Mouse (Mus musculus): ENCODE measurements around the gene Abhd5. TPM values are rescaled to one million over a fixed set of nuclear protein-coding genes. Genes with fewer than 3 reads are reported as not detected.

Gene Abhd5
- polyA plus RNA-seq, 1 experiment from 2014 or later, result 25.9 TPM

DNA sequence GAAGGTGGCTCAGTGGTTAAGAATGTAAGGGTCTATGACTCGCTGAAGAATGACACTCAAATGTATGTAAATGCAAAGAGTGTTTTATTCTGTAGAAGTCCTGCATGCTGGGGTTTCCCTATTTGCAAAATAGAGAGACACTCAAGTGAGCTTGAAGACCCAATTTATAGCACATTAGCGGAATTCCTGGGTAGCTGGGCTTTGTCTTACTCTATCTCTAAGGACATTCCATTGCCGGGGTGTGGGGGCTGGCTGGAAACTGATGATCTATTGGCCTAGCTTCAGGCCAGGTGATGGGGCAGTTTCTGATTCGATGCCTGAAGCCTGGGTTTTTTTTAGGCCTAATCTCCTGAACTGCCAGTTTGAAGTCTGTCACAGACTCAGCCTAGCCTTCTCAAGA is 36.5 kb upstream of the Abhd5 start:
- Histone ChIP-seq H3K27me3 (ENCODE audit: control insufficient read depth, insufficient read depth, low read depth, low read length) (no peaks in the 10 kb centered on the region), H3K4me2 (ENCODE audit: low read length) (no peak overlapping the region), H3K4me1 (ENCODE audit: control insufficient read depth, insufficient read depth, low read length) (peaks cover 9% of the 10 kb centered on the region), H3K9me3 (replicated peaks; ENCODE audit: control insufficient read depth, low read length, poor library complexity, severe bottlenecking) (no peaks in the 10 kb centered on the region), H3K4me3 (ENCODE audit: low read depth, low read length) (no peak overlapping the region), H3K36me3 (ENCODE audit: control insufficient read depth, insufficient read depth, low read length) (no peaks in the 10 kb centered on the region), H3K9ac (ENCODE audit: low read depth, low read length) (no peak overlapping the region), H3K27ac (ENCODE audit: low read length) (no peak overlapping the region)
- 64% methylated on average over 4 of the region's 4 CpGs for WGBS
- ATAC-seq, result no peak

DNA sequence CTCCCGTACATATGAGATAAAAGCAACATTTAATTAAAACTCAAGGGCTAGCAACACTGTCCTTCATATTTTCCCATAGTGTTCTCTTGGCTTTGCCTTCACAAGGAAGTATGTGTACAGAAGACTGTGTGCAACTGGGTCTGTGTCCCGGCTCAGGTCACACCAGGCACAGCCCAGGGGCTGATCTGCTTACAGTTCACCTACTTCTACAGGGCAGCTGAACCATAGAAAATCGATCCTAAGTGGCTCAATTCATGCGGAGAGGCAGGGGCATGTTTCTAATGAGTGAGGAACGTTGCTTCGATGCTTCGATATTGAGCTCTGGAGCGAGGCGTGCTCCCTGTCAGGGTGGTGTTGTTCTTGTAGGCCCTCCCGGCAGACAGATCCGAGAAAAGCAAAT is 35.9 kb upstream of the Abhd5 start:
- H3K27ac ChIP-seq (ENCODE audit: low read length), result no peak overlapping the region
- no peaks in the 10 kb centered on the region for H3K27me3 ChIP-seq (ENCODE audit: control insufficient read depth, insufficient read depth, low read depth, low read length)
- no peak overlapping the region for H3K9ac ChIP-seq (ENCODE audit: low read depth, low read length)
- peaks cover 4% of the 10 kb centered on the region for H3K4me1 ChIP-seq (ENCODE audit: control insufficient read depth, insufficient read depth, low read length)
- no peak for ATAC-seq
- H3K36me3 ChIP-seq (ENCODE audit: control insufficient read depth, insufficient read depth, low read length), result no peaks in the 10 kb centered on the region
- no peak overlapping the region for H3K4me2 ChIP-seq (ENCODE audit: low read length)
- H3K9me3 ChIP-seq (replicated peaks; ENCODE audit: control insufficient read depth, low read length, poor library complexity, severe bottlenecking), result no peaks in the 10 kb centered on the region
- no peak overlapping the region for H3K4me3 ChIP-seq (ENCODE audit: low read depth, low read length)
- WGBS, result 60% methylated on average over 11 of the region's 11 CpGs

DNA sequence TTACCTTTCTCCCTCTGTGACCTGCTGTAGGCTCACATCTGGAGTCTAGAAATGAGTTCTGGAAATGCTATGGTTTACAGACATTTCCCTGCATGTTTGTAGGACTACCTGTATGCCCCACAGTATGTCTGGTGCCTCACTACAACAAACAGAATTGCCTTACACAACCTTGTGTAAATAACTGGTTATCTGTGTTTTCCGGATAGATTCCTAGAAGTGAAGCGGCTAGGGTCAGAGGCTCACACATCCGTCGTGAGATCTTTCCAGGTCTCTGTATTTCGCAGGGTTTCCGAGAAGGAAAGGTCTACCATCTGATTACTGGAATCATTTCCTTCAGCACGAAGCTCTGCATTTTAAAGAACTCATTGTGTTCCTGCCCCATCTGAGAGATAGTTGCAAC is 34.8 kb upstream of the Abhd5 start:
- Histone ChIP-seq H3K9me3 (replicated peaks; ENCODE audit: control insufficient read depth, low read length, poor library complexity, severe bottlenecking) (no peaks in the 10 kb centered on the region), H3K4me3 (ENCODE audit: low read depth, low read length) (no peak overlapping the region), H3K4me1 (ENCODE audit: control insufficient read depth, insufficient read depth, low read length) (no peaks in the 10 kb centered on the region), H3K9ac (ENCODE audit: low read depth, low read length) (no peak overlapping the region), H3K4me2 (ENCODE audit: low read length) (no peak overlapping the region), H3K27me3 (ENCODE audit: control insufficient read depth, insufficient read depth, low read depth, low read length) (no peaks in the 10 kb centered on the region), H3K27ac (ENCODE audit: low read length) (no peak overlapping the region), H3K36me3 (ENCODE audit: control insufficient read depth, insufficient read depth, low read length) (no peaks in the 10 kb centered on the region)
- WGBS, result 95% methylated on average over 7 of the region's 7 CpGs
- no peak for ATAC-seq

DNA sequence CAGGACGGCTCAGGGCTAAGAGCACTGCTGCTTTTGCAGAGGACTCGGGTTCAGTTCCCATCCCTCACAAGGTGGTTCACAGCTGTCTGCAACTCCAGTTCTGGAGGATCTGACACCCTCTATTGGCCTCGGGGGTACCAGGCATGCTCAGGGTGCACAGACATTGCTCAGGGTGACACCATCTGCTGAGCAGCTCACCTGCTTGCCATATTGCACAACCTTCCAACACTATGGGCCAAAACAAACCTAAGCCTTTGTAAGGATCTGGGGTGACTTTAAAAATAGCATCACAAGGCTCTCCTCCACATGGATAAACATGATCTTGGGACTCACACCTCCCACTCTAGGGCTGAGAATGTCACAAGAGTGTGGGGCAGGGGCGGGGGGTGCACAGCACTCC is 30.8 kb upstream of the Abhd5 start:
- 90% methylated on average over 4 of the region's 4 CpGs for WGBS
- no peak for ATAC-seq
- Histone ChIP-seq H3K9me3 (replicated peaks; ENCODE audit: control insufficient read depth, low read length, poor library complexity, severe bottlenecking) (no peaks in the 10 kb centered on the region), H3K9ac (ENCODE audit: low read depth, low read length) (no peak overlapping the region), H3K4me2 (ENCODE audit: low read length) (no peak overlapping the region), H3K27me3 (ENCODE audit: control insufficient read depth, insufficient read depth, low read depth, low read length) (no peaks in the 10 kb centered on the region), H3K4me1 (ENCODE audit: control insufficient read depth, insufficient read depth, low read length) (no peaks in the 10 kb centered on the region), H3K36me3 (ENCODE audit: control insufficient read depth, insufficient read depth, low read length) (no peaks in the 10 kb centered on the region), H3K4me3 (ENCODE audit: low read depth, low read length) (no peak overlapping the region), H3K27ac (ENCODE audit: low read length) (no peak overlapping the region)

DNA sequence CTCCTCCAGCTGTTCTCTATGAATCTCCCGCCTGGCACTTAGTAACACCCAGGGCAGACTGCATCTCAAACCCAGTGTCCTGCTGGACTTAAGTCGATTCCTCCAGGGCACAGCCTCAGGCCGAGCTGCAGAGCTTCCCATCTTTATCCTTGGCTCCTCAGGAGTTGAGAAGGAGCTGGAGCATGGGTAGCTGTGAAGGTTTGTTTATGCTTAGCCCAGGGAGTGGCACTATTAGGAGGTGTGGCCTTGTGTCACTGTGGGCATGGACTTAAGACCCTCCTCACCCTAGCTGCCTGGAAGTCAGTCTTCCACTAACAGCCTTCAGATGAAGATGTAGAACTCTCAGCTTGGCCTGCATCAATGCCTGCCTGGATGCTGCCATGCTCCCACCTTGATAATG is 29.1 kb upstream of the Abhd5 start:
- H3K9ac ChIP-seq (ENCODE audit: low read depth, low read length), result no peak overlapping the region
- H3K9me3 ChIP-seq (replicated peaks; ENCODE audit: control insufficient read depth, low read length, poor library complexity, severe bottlenecking), result no peaks in the 10 kb centered on the region
- H3K27ac ChIP-seq (ENCODE audit: low read length), result no peak overlapping the region
- no peak overlapping the region for H3K4me3 ChIP-seq (ENCODE audit: low read depth, low read length)
- no peaks in the 10 kb centered on the region for H3K4me1 ChIP-seq (ENCODE audit: control insufficient read depth, insufficient read depth, low read length)
- H3K27me3 ChIP-seq (ENCODE audit: control insufficient read depth, insufficient read depth, low read depth, low read length), result no peaks in the 10 kb centered on the region
- no peaks in the 10 kb centered on the region for H3K36me3 ChIP-seq (ENCODE audit: control insufficient read depth, insufficient read depth, low read length)
- WGBS, result 75% methylated on average over 3 of the region's 3 CpGs
- no peak overlapping the region for H3K4me2 ChIP-seq (ENCODE audit: low read length)
- ATAC-seq, result no peak

DNA sequence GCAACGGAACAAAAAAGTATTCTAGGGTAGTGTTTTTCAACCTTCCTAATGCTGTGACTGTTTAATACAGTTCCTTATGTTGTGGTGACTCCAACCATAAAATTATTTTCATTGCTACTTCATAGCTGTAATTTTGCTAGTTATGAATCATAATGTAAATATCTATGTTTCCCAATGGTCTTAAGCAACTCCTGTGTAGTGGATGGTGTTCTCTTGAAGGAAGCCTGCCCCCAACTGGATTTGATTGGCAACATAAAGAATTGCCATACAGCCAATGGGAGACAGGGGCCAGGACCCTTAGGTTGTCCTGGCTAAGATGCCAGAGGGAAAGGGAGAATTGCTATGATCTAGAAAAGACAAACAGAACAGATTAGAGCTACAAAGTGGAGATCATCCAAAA is 25.4 kb upstream of the Abhd5 start:
- Histone ChIP-seq H3K4me1 (ENCODE audit: control insufficient read depth, insufficient read depth, low read length) (no peaks in the 10 kb centered on the region), H3K4me3 (ENCODE audit: low read depth, low read length) (no peak overlapping the region), H3K36me3 (ENCODE audit: control insufficient read depth, insufficient read depth, low read length) (no peaks in the 10 kb centered on the region), H3K9ac (ENCODE audit: low read depth, low read length) (no peak overlapping the region), H3K4me2 (ENCODE audit: low read length) (no peak overlapping the region), H3K27me3 (ENCODE audit: control insufficient read depth, insufficient read depth, low read depth, low read length) (no peaks in the 10 kb centered on the region), H3K9me3 (replicated peaks; ENCODE audit: control insufficient read depth, low read length, poor library complexity, severe bottlenecking) (no peaks in the 10 kb centered on the region), H3K27ac (ENCODE audit: low read length) (no peak overlapping the region)
- 96% methylated on average over 1 of the region's 1 CpGs for WGBS
- ATAC-seq, result no peak

DNA sequence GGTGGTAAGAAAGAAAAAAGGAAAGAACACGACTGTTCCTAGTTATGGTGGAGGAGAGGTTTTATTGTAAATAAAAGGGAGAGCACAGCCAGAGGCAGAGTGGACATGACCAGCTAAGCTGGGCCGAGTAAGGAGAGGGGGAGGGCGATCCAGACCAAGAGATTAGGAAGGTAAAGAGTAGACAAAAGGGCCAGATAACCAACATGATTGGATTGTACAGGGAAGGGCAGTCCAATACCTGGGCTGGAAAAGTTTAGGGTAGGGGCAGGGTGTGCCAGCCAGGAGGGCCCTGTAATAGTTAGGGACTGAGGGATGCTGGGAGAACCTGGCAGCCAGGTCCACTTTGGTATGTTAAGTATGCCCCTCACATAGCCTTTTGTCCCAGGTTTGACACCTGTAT is 23.2 kb upstream of the Abhd5 start:
- 54% methylated on average over 3 of the region's 3 CpGs for WGBS
- no peak for ATAC-seq
- Histone ChIP-seq H3K4me2 (ENCODE audit: low read length) (no peak overlapping the region), H3K27ac (ENCODE audit: low read length) (no peak overlapping the region), H3K4me3 (ENCODE audit: low read depth, low read length) (no peak overlapping the region), H3K27me3 (ENCODE audit: control insufficient read depth, insufficient read depth, low read depth, low read length) (no peaks in the 10 kb centered on the region), H3K36me3 (ENCODE audit: control insufficient read depth, insufficient read depth, low read length) (no peaks in the 10 kb centered on the region), H3K9ac (ENCODE audit: low read depth, low read length) (no peak overlapping the region), H3K9me3 (replicated peaks; ENCODE audit: control insufficient read depth, low read length, poor library complexity, severe bottlenecking) (no peaks in the 10 kb centered on the region), H3K4me1 (ENCODE audit: control insufficient read depth, insufficient read depth, low read length) (no peaks in the 10 kb centered on the region)

DNA sequence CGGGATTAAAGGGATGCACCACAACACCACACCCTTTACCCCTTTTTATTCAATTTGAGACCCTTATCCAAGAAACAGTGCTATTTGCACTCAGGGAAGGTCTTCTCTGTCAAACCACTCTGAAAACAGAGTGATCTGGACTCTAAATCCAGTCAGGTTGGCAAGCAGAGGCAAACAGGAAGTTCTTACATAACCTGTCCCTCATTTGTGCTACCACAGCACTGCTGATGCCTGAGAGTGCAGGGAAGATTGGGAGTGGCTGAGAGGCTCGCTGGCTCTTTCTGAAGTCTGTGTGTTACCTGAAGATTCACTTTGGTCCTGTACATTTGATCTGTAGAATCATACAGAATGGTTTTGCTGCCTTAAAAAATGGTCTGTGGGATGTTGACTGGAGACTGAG is 14.7 kb upstream of the Abhd5 start:
- Histone ChIP-seq H3K27me3 (ENCODE audit: control insufficient read depth, insufficient read depth, low read depth, low read length) (no peaks in the 10 kb centered on the region), H3K4me3 (ENCODE audit: low read depth, low read length) (no peak overlapping the region), H3K4me1 (ENCODE audit: control insufficient read depth, insufficient read depth, low read length) (no peaks in the 10 kb centered on the region), H3K9ac (ENCODE audit: low read depth, low read length) (no peak overlapping the region), H3K27ac (ENCODE audit: low read length) (no peak overlapping the region), H3K36me3 (ENCODE audit: control insufficient read depth, insufficient read depth, low read length) (no peaks in the 10 kb centered on the region), H3K9me3 (replicated peaks; ENCODE audit: control insufficient read depth, low read length, poor library complexity, severe bottlenecking) (no peaks in the 10 kb centered on the region), H3K4me2 (ENCODE audit: low read length) (no peak overlapping the region)
- no peak for ATAC-seq
- WGBS, result 83% methylated on average over 2 of the region's 2 CpGs

DNA sequence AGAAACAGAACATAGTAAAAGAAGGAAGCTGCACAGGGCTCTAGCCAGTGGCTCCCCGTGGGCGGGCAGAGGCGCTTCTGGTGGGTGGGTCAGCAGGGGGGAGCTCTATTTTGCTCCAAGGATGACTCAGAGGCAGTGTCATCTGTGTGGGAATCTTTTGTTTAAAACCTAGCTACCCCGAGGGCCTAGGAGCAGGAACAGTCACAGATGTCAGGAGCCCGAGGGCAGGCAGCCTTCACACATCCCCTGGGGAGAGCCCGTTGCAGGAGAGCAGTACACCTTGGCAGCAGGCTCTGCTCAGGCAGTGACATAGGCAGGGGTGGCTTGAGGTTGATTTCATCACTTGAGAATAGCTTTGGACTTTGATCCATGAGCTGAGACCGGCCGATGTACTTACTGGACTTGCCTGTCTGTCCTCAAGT is 13.9 kb upstream of the Abhd5 start:
- Histone ChIP-seq H3K36me3 (ENCODE audit: control insufficient read depth, insufficient read depth, low read length) (no peaks in the 10 kb centered on the region), H3K4me3 (ENCODE audit: low read depth, low read length) (no peak overlapping the region), H3K27me3 (ENCODE audit: control insufficient read depth, insufficient read depth, low read depth, low read length) (no peaks in the 10 kb centered on the region), H3K27ac (ENCODE audit: low read length) (no peak overlapping the region), H3K9ac (ENCODE audit: low read depth, low read length) (no peak overlapping the region), H3K4me1 (ENCODE audit: control insufficient read depth, insufficient read depth, low read length) (no peaks in the 10 kb centered on the region), H3K4me2 (ENCODE audit: low read length) (no peak overlapping the region), H3K9me3 (replicated peaks; ENCODE audit: control insufficient read depth, low read length, poor library complexity, severe bottlenecking) (no peaks in the 10 kb centered on the region)
- no peak for ATAC-seq
- WGBS, result 41% methylated on average over 8 of the region's 8 CpGs

DNA sequence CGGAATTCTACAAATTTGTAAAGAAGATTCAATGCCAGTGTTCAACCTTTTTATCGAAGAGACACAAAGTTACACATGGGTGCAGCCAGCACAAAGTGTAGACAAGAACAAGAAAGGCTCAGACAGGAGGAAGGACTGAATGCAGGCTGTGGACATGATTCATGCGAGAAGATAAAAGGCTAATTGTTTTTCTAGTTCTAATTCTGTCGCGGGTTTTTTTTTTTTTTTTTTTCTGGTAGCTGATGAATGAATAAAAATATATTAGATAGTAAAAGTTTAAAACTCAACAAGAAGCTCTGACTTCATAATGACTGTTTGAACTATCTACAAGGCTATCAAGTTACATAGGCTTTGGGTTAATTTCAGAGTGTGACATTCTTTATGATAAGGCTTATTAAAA is 11.4 kb upstream of the Abhd5 start:
- no peaks in the 10 kb centered on the region for H3K36me3 ChIP-seq (ENCODE audit: control insufficient read depth, insufficient read depth, low read length)
- no peak overlapping the region for H3K27ac ChIP-seq (ENCODE audit: low read length)
- no peak for ATAC-seq
- H3K9ac ChIP-seq (ENCODE audit: low read depth, low read length), result no peak overlapping the region
- 63% methylated on average over 5 of the region's 5 CpGs for WGBS
- H3K9me3 ChIP-seq (replicated peaks; ENCODE audit: control insufficient read depth, low read length, poor library complexity, severe bottlenecking), result no peaks in the 10 kb centered on the region
- H3K27me3 ChIP-seq (ENCODE audit: control insufficient read depth, insufficient read depth, low read depth, low read length), result no peaks in the 10 kb centered on the region
- H3K4me2 ChIP-seq (ENCODE audit: low read length), result no peak overlapping the region
- no peak overlapping the region for H3K4me3 ChIP-seq (ENCODE audit: low read depth, low read length)
- no peaks in the 10 kb centered on the region for H3K4me1 ChIP-seq (ENCODE audit: control insufficient read depth, insufficient read depth, low read length)
